Mouse (Mus musculus) C3H10T1/2 (cell line): ENCODE measurements around the gene Zfp973. TPM values are rescaled to one million over a fixed set of nuclear protein-coding genes. Genes with fewer than 3 reads are reported as not detected.

ENCODE experiments used
- polyA plus RNA-seq, 2 experiments: library from polyadenylated mRNA; unstranded; fragments of >200 nt; fragmentation: generic; extraction: Trizol; gene quantifications; one replicate each; pipeline ENCODE4 v1.2.1; 2012; ENCODE audit warnings: missing spikeins in 2 of 2

The Zfp973 gene
- under 1 TPM; 0.18 to 0.79 TPM for polyA plus RNA-seq

GRCm38 (mm10) chr2:176670222-176670621 is at the start of gene Zfp973:
Zfp973 (plus strand) TSS chr2:176670522.

GRCm38 (mm10) chr2:176636244-176636643 is 34.1 kb upstream of the Zfp973 start, which contains the start of gene Gm14308:
Gm14308 (minus strand) TSS chr2:176636344.

GRCm38 (mm10) chr2:176708051-176708450 is 37.7 kb downstream of the Zfp973 start, which contains the start of gene Gm14305:
Gm14305 (plus strand) TSS chr2:176708328.

Other genes starting within 250 kb of the Zfp973 start
- gene Gm14435, start 246.9 kb upstream of the Zfp973 start, polyA plus RNA-seq = under 1 TPM; 0.36 to 0.65 TPM
- gene Gm14434, start 183.7 kb upstream of the Zfp973 start, polyA plus RNA-seq = 1 to 10 TPM in 1 of 2 experiments, under 1 TPM in 1; 0.48 to 4.8 TPM
- not detected for gene Zfp967, start 149.5 kb upstream of the Zfp973 start, polyA plus RNA-seq
- gene Gm14308, start 34.2 kb upstream of the Zfp973 start, polyA plus RNA-seq = 1 to 10 TPM in 1 of 2 experiments, under 1 TPM in 1; 0.36 to 4.1 TPM
- 1 to 10 TPM in 1 of 2 experiments, under 1 TPM in 1; 0.46 to 6.1 TPM for gene Gm14305, start 37.8 kb downstream of the Zfp973 start, polyA plus RNA-seq
- gene Gm14295, start 128.1 kb downstream of the Zfp973 start, polyA plus RNA-seq = 1 to 10 TPM in 1 of 2 experiments, under 1 TPM in 1; 0.41 to 3.5 TPM
- not detected for gene Gm14408, start 160.6 kb downstream of the Zfp973 start, polyA plus RNA-seq